Mouse (Mus musculus) kidney, embryonic 14.5 days (tissue): Measurements from ENCODE around the gene Slc43a1. TPM values are rescaled to one million over a fixed set of nuclear protein-coding genes. Genes with fewer than 3 reads are reported as not detected.

ENCODE experiments used
- ATAC-seq: fragments of 200-750 bp; cut with Nextera tagmentation; 2 replicates; pipeline ENCODE4 v1.8.0; 2017; ENCODE audit warnings: moderate number of reproducible peaks, mild to moderate bottlenecking, moderate TSS enrichment, moderate library complexity; ENCODE audit not compliant: low FRiP score, low TSS enrichment
- H3K27ac ChIP-seq: fragments of 300-500 bp; sonication (generic); 2 replicates; pipeline ENCODE4 v1.5.1; 2014; ENCODE audit warnings: low read depth, mild to moderate bottlenecking, low read length, moderate library complexity, mixed read lengths
- H3K27me3 ChIP-seq: fragments of 300-500 bp; sonication (generic); 2 replicates; pipeline ENCODE4 v1.6.1; 2014; ENCODE audit warnings: mild to moderate bottlenecking, low read length; ENCODE audit not compliant: control insufficient read depth, insufficient read depth
- H3K36me3 ChIP-seq: fragments of 300-500 bp; sonication (generic); 2 replicates; pipeline ENCODE4 v1.6.1; 2014; ENCODE audit warnings: low read length, mixed read lengths; ENCODE audit not compliant: control insufficient read depth, insufficient read depth
- H3K4me1 ChIP-seq: fragments of 300-500 bp; sonication (generic); 2 replicates; pipeline ENCODE4 v1.6.1; 2014; ENCODE audit warnings: low read length, mixed read lengths; ENCODE audit not compliant: control insufficient read depth, insufficient read depth
- H3K4me2 ChIP-seq: fragments of 300-500 bp; sonication (generic); replicated peaks from 2 replicates; pipeline ENCODE4 v1.6.1; 2014; ENCODE audit warnings: low read depth, mild to moderate bottlenecking, low read length
- H3K4me3 ChIP-seq: fragments of 300-500 bp; sonication (generic); 2 replicates; pipeline ENCODE4 v1.5.1; 2014; ENCODE audit warnings: mild to moderate bottlenecking, low read length
- H3K9ac ChIP-seq: fragments of 300-500 bp; sonication (generic); 2 replicates; pipeline ENCODE4 v1.6.1; 2014; ENCODE audit warnings: low read depth, mild to moderate bottlenecking, low read length, moderate library complexity
- H3K9me3 ChIP-seq: fragments of 300-500 bp; sonication (generic); 2 replicates; pipeline ENCODE4 v1.6.1; 2016; ENCODE audit warnings: low read length; ENCODE audit not compliant: control insufficient read depth
- WGBS: fragments of 180-500 bp; shearing (Covaris S2); extraction: QIAGEN DNeasy Blood & Tissue Kit; methylation state at CpG from one replicate; pipeline ENCODE4 v1.1.7; 2014; 5-methylcytosine and 5-hydroxymethylcytosine counted together
- polyA plus RNA-seq: library from polyadenylated mRNA; unstranded; fragments of >200 nt; fragmentation: Nextera tagmentation; extraction: Ambion mirVana; gene quantifications from 2 replicates; pipeline ENCODE4 v1.2.1, GENCODE M21; 2014

The Slc43a1 gene
- polyA plus RNA-seq, 1 experiment from 2014 or later = 19.4 TPM

DNA sequence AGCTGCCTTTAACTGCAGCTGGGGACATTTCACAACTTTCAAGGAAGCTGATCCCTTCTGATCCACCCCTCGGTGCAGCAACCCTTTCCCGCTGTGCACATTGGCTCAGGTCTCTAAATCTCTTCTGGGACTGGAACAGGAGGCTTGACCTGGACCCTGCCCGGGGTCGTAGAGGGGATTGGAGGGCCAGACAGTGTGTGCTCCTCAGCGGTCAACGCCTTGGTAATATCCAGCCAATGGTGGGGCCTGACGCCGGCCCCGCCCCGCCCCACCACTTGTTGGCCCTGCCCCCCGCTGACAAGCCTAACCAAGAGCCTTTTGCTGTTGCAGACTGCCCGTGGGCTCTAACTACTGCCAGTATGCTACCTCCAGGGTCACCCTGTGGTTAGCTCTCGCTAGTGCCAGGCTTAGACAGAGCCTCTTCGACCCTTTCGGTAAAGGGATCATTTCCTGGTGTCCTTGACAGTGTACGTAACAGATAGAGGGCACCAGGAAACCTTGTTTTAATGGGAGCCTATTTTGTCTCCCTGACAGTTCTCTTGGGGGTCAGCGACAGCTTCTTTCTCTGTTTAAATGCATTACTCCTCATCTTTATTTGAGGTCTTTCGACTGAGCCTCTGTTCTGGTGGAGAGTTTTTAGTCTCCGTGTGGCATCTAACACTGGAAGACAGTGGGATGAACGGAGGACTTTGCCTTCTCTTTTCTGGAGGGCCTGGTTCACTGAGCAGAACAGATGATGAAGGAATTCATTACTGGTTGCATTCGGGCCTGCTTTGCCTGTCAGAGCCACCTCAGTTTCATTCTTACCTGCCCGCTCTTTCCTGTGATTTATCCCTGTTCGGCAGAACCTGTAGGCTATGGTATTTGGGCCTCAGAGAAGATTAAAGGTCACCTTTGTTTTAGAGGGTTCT lies 12.7 kb downstream of the Slc43a1 start:
- 36% methylated on average over 23 of the region's 23 CpGs for WGBS
- H3K27me3 ChIP-seq = no peaks in the 10 kb centered on the region
- H3K27ac ChIP-seq = no peak overlapping the region
- H3K4me2 ChIP-seq = no peak overlapping the region; the same call in 1 of the 2 replicates
- H3K9ac ChIP-seq = peak overlapping the region; percentile 14; the same call in 1 of the 2 replicates
- ATAC-seq = peak; percentile 77
- H3K4me1 ChIP-seq = no peaks in the 10 kb centered on the region; the same call in 1 of the 2 replicates
- no peaks in the 10 kb centered on the region for H3K9me3 ChIP-seq
- peaks cover 46% of the 10 kb centered on the region for H3K36me3 ChIP-seq
- H3K4me3 ChIP-seq = no peak overlapping the region

DNA sequence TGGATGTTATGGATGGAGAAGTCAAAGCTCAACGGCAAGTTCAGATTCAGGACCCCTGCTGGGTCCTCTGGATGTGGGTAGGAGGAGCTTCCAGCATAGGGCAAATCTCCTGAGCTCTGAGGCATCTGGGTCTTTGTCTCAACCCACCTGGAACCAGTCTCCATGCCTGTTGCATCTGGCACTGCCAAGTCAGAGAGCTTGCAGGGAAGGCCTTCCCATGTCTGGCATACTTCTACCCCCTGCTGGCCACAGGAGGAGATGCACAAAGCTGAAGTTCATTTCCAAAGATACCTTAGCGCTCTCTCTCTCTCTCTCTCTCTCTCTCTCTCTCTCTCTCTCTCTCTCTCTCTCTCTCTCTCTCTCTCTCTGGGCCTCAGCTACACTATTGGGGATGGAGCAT lies 17.1 kb downstream of the Slc43a1 start:
- Histone ChIP-seq H3K9me3 (no peaks in the 10 kb centered on the region), H3K36me3 (peaks cover 50% of the 10 kb centered on the region; the same call in 1 of the 2 replicates), H3K9ac (no peak overlapping the region), H3K4me2 (no peak overlapping the region), H3K27ac (no peak overlapping the region), H3K4me1 (no peaks in the 10 kb centered on the region; the same call in 1 of the 2 replicates), H3K27me3 (no peaks in the 10 kb centered on the region), H3K4me3 (no peak overlapping the region)
- 69% methylated on average over 2 of the region's 2 CpGs for WGBS
- peak; percentile 63; the same call in 1 of the 2 replicates for ATAC-seq

DNA sequence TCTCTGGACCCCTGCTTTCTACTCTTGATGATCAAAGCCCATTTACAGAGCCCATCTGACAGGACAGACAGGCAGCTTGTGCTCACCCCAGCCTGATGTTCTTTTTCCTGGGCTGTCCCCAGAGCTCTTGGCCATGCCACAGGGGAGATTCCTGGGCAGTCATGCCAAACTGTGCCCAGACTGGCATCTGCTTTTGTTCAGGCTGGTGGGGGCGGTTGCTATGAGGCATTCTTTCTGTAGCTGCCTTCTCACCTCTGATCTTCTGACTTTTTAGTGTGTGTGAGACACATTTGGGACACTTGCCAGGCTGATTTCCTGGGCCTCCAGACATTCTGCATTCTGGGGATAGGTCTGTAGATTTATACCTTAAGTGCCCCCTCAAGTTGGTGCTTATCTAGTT lies 19.9 kb downstream of the Slc43a1 start:
- Histone ChIP-seq H3K4me2 (no peak overlapping the region), H3K27me3 (no peaks in the 10 kb centered on the region), H3K27ac (no peak overlapping the region), H3K9ac (no peak overlapping the region), H3K9me3 (no peaks in the 10 kb centered on the region), H3K4me1 (no peaks in the 10 kb centered on the region), H3K36me3 (peaks cover 56% of the 10 kb centered on the region), H3K4me3 (no peak overlapping the region)
- WGBS = 96% methylated on average over 1 of the region's 1 CpGs
- ATAC-seq = no peak

DNA sequence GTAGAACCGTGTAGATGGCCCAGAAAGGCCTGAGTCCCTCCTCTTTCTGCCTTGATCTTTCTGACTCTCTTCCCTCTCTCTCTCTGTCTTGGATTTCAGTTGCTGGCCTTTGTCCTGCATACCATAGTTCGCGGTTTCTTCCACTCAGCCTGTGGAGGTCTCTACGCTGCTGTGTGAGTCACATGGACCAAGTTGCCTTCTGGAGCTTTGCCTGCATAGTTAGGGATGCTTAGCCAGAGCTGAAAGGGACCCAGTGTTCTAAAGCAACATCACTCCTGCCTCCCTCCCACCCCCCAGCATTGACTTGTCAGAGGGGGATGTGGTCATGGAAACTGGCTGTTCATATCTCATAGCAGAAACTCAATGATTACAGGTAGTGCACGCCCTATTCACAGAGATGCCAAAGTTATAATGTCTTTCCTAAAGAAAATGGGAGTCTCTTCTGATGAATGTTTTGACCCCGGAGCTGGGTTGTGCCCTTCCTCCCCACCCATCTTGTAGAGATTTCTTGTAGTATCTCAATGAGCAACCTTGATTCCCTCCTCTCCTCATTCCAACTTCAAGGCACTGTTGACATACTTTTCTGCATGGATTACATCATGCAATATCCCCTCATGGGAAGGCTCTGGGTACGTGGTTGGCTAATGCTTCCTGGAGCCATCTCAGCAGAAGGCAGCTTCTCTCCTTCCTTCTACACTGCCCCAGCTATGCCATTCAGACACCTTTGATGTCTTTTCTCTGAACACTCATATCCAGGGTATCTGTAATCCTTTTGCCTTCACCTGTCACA lies 21.5 kb downstream of the Slc43a1 start:
- 87% methylated on average over 7 of the region's 7 CpGs for WGBS
- Histone ChIP-seq H3K4me2 (no peak overlapping the region), H3K9me3 (no peaks in the 10 kb centered on the region), H3K4me1 (no peaks in the 10 kb centered on the region), H3K9ac (no peak overlapping the region), H3K27ac (no peak overlapping the region), H3K4me3 (no peak overlapping the region), H3K36me3 (peaks cover 48% of the 10 kb centered on the region), H3K27me3 (no peaks in the 10 kb centered on the region)
- ATAC-seq = no peak

DNA sequence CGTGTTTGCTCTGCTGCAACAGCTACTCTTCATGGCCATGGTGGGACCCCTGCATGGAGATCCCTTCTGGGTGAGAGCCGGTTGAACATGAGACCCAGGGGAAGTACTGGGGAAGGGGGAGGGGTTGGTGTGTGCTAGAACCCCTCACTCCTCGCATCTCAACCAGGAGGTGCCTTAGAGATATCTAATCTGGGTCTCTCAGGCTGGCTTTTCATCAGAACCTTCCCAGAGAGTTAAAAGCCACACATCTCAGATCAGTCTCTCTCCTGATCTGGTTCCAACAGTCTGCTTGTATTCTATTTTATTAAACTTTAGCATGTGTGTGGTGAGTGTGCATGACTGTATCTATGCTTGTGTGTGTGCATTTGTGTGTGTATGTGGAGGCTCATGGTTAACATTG lies 22.8 kb downstream of the Slc43a1 start:
- Histone ChIP-seq H3K9ac (no peak overlapping the region), H3K9me3 (no peaks in the 10 kb centered on the region), H3K4me3 (no peak overlapping the region), H3K27me3 (peaks cover 9% of the 10 kb centered on the region), H3K27ac (no peak overlapping the region), H3K36me3 (peaks cover 44% of the 10 kb centered on the region), H3K4me2 (no peak overlapping the region), H3K4me1 (0 out of 2 replicates have a peak, but pooled peaks cover 7% of the 10 kb centered on the region)
- 79% methylated on average over 3 of the region's 3 CpGs for WGBS
- no peak for ATAC-seq

DNA sequence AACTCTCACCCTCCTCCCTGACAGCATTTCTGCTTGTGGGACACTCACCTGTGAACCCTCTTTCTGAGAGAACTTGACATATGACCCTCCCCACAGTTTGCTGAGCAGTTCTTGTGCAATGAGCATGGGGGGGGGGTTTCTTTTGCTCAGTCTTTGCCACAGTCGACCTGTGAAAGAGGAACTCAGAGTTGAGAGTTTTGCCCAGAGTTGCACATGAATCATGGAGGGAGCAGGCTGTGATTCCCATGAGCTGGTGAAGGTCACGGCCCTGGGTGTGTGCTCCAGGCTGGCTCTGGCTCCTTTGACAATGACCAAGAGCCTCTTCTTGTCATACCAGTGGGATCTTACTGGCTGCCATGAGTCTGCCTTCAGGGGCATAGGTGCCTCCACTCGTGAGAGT lies 23.6 kb downstream of the Slc43a1 start:
- Histone ChIP-seq H3K4me3 (no peak overlapping the region), H3K9me3 (no peaks in the 10 kb centered on the region), H3K4me2 (no peak overlapping the region), H3K4me1 (0 out of 2 replicates have a peak, but pooled peaks cover 7% of the 10 kb centered on the region), H3K36me3 (peaks cover 39% of the 10 kb centered on the region), H3K9ac (no peak overlapping the region), H3K27ac (no peak overlapping the region), H3K27me3 (peaks cover 17% of the 10 kb centered on the region)
- WGBS = 80% methylated on average over 3 of the region's 3 CpGs
- no peak for ATAC-seq

DNA sequence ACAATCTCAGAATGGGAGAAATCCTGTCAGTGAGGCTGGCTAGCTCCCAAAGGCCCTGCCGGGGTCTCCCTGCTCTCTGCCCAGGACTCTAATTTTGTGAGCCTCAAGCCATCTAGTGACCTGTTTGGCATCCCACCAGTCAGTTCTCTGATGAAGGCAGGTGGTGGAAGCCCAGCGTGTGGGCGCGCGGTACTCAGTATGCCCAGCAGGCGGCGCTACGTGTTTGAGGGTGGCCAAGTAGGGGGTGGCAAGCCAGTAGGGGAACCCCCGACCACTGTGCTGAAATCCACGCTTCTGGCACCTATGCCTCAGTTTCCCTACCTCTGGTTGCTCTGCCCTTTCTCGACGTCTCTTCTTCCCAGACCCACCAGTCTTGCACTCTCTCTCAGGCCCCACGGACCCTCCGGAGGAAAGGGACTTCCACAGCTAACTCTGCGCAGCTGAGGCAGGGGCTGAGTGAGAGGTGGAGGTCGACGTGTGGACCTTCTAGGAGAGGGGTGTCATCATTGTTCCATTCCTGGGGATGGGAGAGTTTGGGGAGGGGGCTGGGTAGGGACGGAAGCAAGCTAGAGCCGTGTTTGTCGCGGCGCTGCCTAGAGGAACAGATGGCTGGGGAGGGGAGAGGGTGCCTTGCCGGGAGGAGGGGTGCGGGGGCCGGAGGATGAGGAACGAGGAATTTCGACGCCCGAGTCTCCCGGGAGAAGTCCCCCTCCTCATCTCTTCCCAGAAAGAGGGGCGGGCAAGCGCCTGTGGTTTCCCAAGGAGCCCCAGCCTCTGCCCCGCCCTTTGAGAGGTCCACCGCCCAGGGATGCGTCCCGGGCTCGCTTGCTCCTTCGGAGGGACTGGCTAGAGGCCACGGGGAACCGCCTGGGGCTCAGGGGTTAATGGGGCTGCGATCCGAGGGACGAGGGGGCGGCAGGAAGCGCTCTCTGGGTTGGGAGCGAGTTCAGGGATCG lies 27.2 kb downstream of the Slc43a1 start:
- WGBS = 1% methylated on average over 45 of the region's 47 CpGs
- Histone ChIP-seq H3K27me3 (peaks cover 32% of the 10 kb centered on the region), H3K4me1 (0 out of 2 replicates have a peak, but pooled peaks cover 7% of the 10 kb centered on the region), H3K4me2 (peak overlapping the region; percentile 64), H3K36me3 (peaks cover 14% of the 10 kb centered on the region), H3K9me3 (no peaks in the 10 kb centered on the region), H3K4me3 (peak overlapping the region; percentile 40), H3K9ac (peak overlapping the region; percentile 35; the same call in 1 of the 2 replicates), H3K27ac (no peak overlapping the region)
- ATAC-seq = peak; percentile 63

DNA sequence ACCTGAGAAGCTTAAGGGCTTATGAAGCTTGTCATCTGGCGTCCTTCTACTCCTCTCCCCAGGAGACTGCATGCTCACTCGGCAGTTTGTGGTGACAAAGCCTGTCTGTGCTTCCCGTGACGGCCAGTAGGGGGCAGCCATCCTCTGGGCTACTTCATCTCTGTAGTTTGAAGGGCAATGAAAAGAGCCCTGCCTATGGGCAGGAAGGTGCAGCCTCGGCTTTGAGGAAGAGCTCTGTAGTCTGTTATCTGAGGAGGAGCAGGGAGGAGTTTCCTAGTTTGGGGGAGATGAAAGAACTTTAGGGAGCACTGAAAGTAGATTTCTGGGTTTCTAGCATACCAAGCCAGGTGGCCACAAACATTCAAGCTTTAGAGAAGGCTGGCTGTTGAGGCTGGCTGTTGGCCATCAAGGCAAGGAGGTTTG lies 29.9 kb downstream of the Slc43a1 start:
- no peak for ATAC-seq
- H3K27ac ChIP-seq = no peak overlapping the region
- H3K4me2 ChIP-seq = no peak overlapping the region
- H3K4me3 ChIP-seq = no peak overlapping the region
- no peaks in the 10 kb centered on the region for H3K9me3 ChIP-seq
- no peak overlapping the region for H3K9ac ChIP-seq
- H3K4me1 ChIP-seq = peaks cover 10% of the 10 kb centered on the region
- H3K27me3 ChIP-seq = peaks cover 58% of the 10 kb centered on the region
- H3K36me3 ChIP-seq = no peaks in the 10 kb centered on the region
- 8% methylated on average over 5 of the region's 5 CpGs for WGBS
